In the genomic region with DNA sequence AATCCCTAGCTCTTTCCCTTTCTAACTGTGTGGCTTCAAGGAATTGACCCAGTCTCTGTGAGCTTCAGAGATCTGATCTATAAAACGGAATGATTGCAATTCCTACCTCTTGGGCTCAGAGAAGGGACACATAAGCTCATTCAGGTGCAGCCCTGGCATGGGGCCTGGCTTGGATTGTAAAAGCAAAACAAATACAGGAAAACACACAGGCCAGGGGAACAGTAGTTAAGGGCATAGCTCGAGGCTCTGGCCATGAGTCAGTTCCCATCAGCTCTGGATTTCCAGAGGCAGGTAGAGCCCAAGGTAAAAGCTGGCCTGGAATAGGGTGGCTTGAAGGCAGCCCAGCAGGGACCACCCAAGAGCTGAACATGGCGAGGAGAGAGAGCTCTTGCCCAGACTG, we compare ENCODE assay signal across 19 mouse cellular contexts. TPM values are rescaled to one million over a fixed set of nuclear protein-coding genes. Genes with fewer than 3 reads are reported as not detected.
DNase-seq lines count a peak whose midpoint lies in the region; ATAC-seq lines count a peak whose summit lies in the region.
"Had no signal": no experiment of that assay in that cellular context is flagged by ENCODE, and none has a peak within 500 bp of the region (broad histone marks: within the 10 kb centered on the region; RNA-seq: fewer than 3 reads in every experiment).

No protein-coding gene starts in this region.

- no peaks in the 10 kb centered on the region for H3K36me3 ChIP-seq in kidney, embryonic 15.5 days
- H3K36me3 ChIP-seq in forebrain, embryonic 14.5 days (ENCODE audit: control insufficient read depth, insufficient read depth, low read length) = no peaks in the 10 kb centered on the region
- H3K36me3 ChIP-seq: heart, embryonic 12.5 days; hindbrain, embryonic 12.5 days; limb, embryonic 15.5 days; liver, embryonic 15.5 days; midbrain, embryonic 15.5 days had no signal

- peak overlapping the region; percentile 77 for H3K27ac ChIP-seq in kidney, embryonic 15.5 days
- no peak overlapping the region for H3K27ac ChIP-seq in forebrain, embryonic 14.5 days (ENCODE audit: low read depth, low read length)
- H3K27ac ChIP-seq: hindbrain, embryonic 12.5 days; limb, embryonic 15.5 days; liver, embryonic 15.5 days; midbrain, embryonic 15.5 days had no signal

- H3K4me1 ChIP-seq in kidney, embryonic 15.5 days = peaks cover 22% of the 10 kb centered on the region
- no peaks in the 10 kb centered on the region for H3K4me1 ChIP-seq in forebrain, embryonic 14.5 days (ENCODE audit: control insufficient read depth, insufficient read depth, low read length)
- H3K4me1 ChIP-seq: heart, embryonic 12.5 days; liver, embryonic 15.5 days; midbrain, embryonic 15.5 days had no signal

- H3K9me3 ChIP-seq in kidney, embryonic 15.5 days (replicated peaks) = no peaks in the 10 kb centered on the region
- no peaks in the 10 kb centered on the region for H3K9me3 ChIP-seq in forebrain, embryonic 14.5 days (replicated peaks; ENCODE audit: control insufficient read depth, low read length)
- H3K9me3 ChIP-seq: heart, embryonic 12.5 days; hindbrain, embryonic 12.5 days; limb, embryonic 15.5 days; liver, embryonic 15.5 days; megakaryocyte, embryonic 14.5 days; midbrain, embryonic 15.5 days had no signal

- H3K9ac ChIP-seq in kidney, embryonic 15.5 days = no peak overlapping the region
- H3K9ac ChIP-seq in forebrain, embryonic 14.5 days (ENCODE audit: low read length) = no peak overlapping the region
- H3K9ac ChIP-seq: heart, embryonic 12.5 days; hindbrain, embryonic 12.5 days; limb, embryonic 15.5 days; liver, embryonic 15.5 days; midbrain, embryonic 15.5 days had no signal

- H3K4me2 ChIP-seq in kidney, embryonic 15.5 days = no peak overlapping the region
- H3K4me2 ChIP-seq in forebrain, embryonic 14.5 days (ENCODE audit: low read length) = no peak overlapping the region
- H3K4me2 ChIP-seq: heart, embryonic 12.5 days; hindbrain, embryonic 12.5 days; limb, embryonic 15.5 days; liver, embryonic 15.5 days; midbrain, embryonic 15.5 days had no signal

- no peak overlapping the region for H3K4me3 ChIP-seq in kidney, embryonic 15.5 days (replicated peaks)
- H3K4me3 ChIP-seq in forebrain, embryonic 14.5 days (ENCODE audit: low read depth, low read length) = no peak overlapping the region
- H3K4me3 ChIP-seq: heart, embryonic 12.5 days; hindbrain, embryonic 12.5 days; limb, embryonic 15.5 days; liver, embryonic 15.5 days; megakaryocyte, embryonic 14.5 days; midbrain, embryonic 15.5 days; myocyte had no signal

- 0 out of 2 replicates have a peak, but pooled peaks have one; percentile 12 for ATAC-seq in kidney, embryonic 15.5 days (replicated peaks; ENCODE audit: low FRiP score)
- ATAC-seq in forebrain, embryonic 14.5 days = no peak
- ATAC-seq: forebrain, embryonic 16.5 days; midbrain, embryonic 15.5 days had no signal

- 36% methylated on average over 3 of the region's 3 CpGs for WGBS in kidney, embryonic 15.5 days
- 50% methylated on average over 3 of the region's 3 CpGs for WGBS in forebrain, embryonic 14.5 days

- no peaks in the 10 kb centered on the region for H3K27me3 ChIP-seq in kidney, embryonic 15.5 days
- no peaks in the 10 kb centered on the region for H3K27me3 ChIP-seq in forebrain, embryonic 14.5 days (replicated peaks; ENCODE audit: control insufficient read depth, insufficient read depth, low read length)
- H3K27me3 ChIP-seq: heart, embryonic 12.5 days; hindbrain, embryonic 12.5 days; limb, embryonic 15.5 days; liver, embryonic 15.5 days; midbrain, embryonic 15.5 days had no signal

- DNase-seq in kidney, adult 18-20 months = peak; percentile 16
- DNase-seq in lung, adult 18-20 months = peak; percentile 72 to 81
- DNase-seq in lung, postnatal 25 days (ENCODE audit: low spot score) = peak; percentile 65
- no peak for DNase-seq in cerebellum, postnatal 4 days (ENCODE audit: low spot score in 2 of 2)
- no peak for DNase-seq in forebrain, embryonic 14.5 days (ENCODE audit: low spot score)
- no peak for DNase-seq in right cerebral cortex, postnatal 10 days (ENCODE audit: low spot score in 2 of 2)
- DNase-seq: B cell, adult 2 months; cerebellum, adult 9-10 months; heart, postnatal 14 days; spleen, adult 18-20 months had no signal

RNA-seq across cellular contexts. Expression of a gene that starts 9.2 kb away (rescaled TPM):
- polyA plus RNA-seq in kidney, embryonic 15.5 days (2015; fragmentation: Nextera tagmentation; extraction: Ambion mirVana) = 31.9 TPM in 2 replicates
- polyA plus RNA-seq in forebrain, embryonic 14.5 days (2014; fragmentation: Nextera tagmentation; extraction: Ambion mirVana) = 0.09 and 0.20 TPM in 2 replicates
- polyA plus RNA-seq: heart, embryonic 12.5 days; liver, embryonic 15.5 days; myocyte had no signal

Comparison
In these comparisons a context has a peak if more than half of its experiments do, and no peak if none do; other contexts are left out.
1. DNase-seq: peak in kidney, adult 18-20 months (single experiment), lung, adult 18-20 months (2 of 2) and lung, postnatal 25 days (single experiment); none in cerebellum, postnatal 4 days (0 of 2), forebrain, embryonic 14.5 days (single experiment) and right cerebral cortex, postnatal 10 days (0 of 2).
2. RNA of a gene that starts 9.2 kb away (polyA plus RNA-seq): 31.9 TPM in kidney, embryonic 15.5 days; 0.09 to 0.20 TPM in forebrain, embryonic 14.5 days; every median in the first group is over 10 times any median in the second.